Mouse (Mus musculus): Measurements from ENCODE around the gene Olfr1106. TPM values are rescaled to one million over a fixed set of nuclear protein-coding genes. Genes with fewer than 3 reads are reported as not detected.

Olfr1106 gene
- not detected in 2 replicates for polyA plus RNA-seq (2015; fragmentation: Nextera tagmentation; extraction: Ambion mirVana)

DNA sequence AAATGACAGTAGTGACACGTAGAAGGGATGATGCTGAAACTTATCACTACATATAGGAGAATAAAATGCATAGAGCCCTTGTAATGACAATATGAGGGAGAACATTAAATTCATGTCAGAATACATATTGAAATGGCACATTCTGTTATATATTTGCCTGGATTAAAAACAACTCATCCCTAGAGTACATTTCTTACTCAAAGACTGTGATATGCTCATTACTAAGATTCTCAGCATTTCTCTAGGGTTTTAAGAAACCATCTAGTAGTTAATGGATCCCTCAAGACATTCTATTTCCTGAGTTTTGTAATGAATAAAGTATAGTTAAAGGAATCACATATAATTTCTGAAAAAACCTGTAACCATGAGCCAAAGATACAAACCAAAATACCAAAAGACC is at the start of gene Olfr1106:
TSS of gene Olfr1106 (minus strand) at position 101 of the 400 bp plus-strand sequence.

DNA sequence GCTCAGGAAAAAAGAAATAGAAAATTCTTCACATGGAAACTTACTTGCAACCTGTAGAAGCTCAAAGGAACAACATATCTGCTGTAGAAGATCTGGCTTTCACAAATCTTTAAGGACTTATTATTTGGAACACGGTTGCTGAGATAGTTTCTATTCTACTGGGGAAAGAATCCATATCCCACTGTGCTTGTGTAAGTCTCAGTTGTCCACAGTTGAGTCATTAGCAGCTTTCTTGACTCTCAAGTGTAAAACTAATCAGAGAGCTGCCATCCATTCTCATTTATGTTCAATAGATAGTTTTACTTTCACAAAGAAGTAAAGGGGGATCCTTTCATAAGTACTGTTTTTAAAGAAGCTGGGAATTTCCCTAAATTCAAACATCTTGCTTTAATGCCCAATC is 43.8 kb upstream of the Olfr1106 start, which contains the start of gene Olfr1109:
TSS of gene Olfr1109 (minus strand) at position 101 of the 400 bp plus-strand sequence.

GRCm38 (mm10) chr2:87075717-87076116 is 23.6 kb upstream of the Olfr1106 start, which contains the start of gene Olfr1107:
TSS of gene Olfr1107 (minus strand) at chr2:87075817.

DNA sequence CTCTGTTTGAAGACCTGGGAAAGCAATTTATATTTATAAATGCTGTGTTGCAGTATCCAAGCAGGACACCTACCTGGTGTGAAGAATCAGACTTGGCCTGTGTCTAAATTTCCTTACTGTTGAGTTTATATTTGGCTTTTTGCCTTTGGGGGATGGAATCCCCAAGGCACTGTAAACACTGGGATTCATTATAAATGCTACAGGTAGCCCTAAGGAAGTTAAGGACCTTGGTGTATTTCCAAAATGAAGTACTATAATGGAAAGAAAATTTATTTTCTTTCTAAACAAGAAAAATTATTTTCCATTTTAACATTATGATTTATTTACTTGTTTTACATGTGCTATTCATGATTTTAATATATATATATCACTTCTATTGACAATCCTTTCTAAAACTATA is 15.6 kb downstream of the Olfr1106 start, which contains the start of gene Olfr1105:
TSS of gene Olfr1105 (minus strand) at position 101 of the 400 bp plus-strand sequence.

GRCm38 (mm10) chr2:87026980-87027379 is 25.1 kb downstream of the Olfr1106 start, which contains the start of gene Olfr1104:
TSS of gene Olfr1104 (minus strand) at chr2:87027080.

GRCm38 (mm10) chr2:86998098-86998497 is 54.0 kb downstream of the Olfr1106 start, which contains the start of gene Olfr1102:
TSS of gene Olfr1102 (plus strand) at chr2:86998398.

Other genes with a start within 250 kb of the Olfr1106 start
- gene Olfr141, start 242.3 kb downstream of the Olfr1106 start, polyA plus RNA-seq (2015; fragmentation: Nextera tagmentation; extraction: Ambion mirVana), result not detected in 2 replicates
- gene Olfr1094, start 227.6 kb downstream of the Olfr1106 start, polyA plus RNA-seq (2015; fragmentation: Nextera tagmentation; extraction: Ambion mirVana), result not detected in 2 replicates
- gene Olfr1095, start 200.6 kb downstream of the Olfr1106 start, polyA plus RNA-seq (2015; fragmentation: Nextera tagmentation; extraction: Ambion mirVana), result not detected in 2 replicates
- not detected in 2 replicates for gene Gm13723, start 177.5 kb downstream of the Olfr1106 start, polyA plus RNA-seq (2015; fragmentation: Nextera tagmentation; extraction: Ambion mirVana)
- gene Olfr1097, start 160.1 kb downstream of the Olfr1106 start, polyA plus RNA-seq (2015; fragmentation: Nextera tagmentation; extraction: Ambion mirVana), result not detected in 2 replicates
- not detected in 2 replicates for gene Olfr1098, start 127.7 kb downstream of the Olfr1106 start, polyA plus RNA-seq (2015; fragmentation: Nextera tagmentation; extraction: Ambion mirVana)
- gene Olfr1099, start 91.6 kb downstream of the Olfr1106 start, polyA plus RNA-seq (2015; fragmentation: Nextera tagmentation; extraction: Ambion mirVana), result not detected in 2 replicates
- gene Olfr1100, start 72.3 kb downstream of the Olfr1106 start, polyA plus RNA-seq (2015; fragmentation: Nextera tagmentation; extraction: Ambion mirVana), result not detected in 2 replicates
- not detected in 2 replicates for gene Olfr1101, start 61.1 kb downstream of the Olfr1106 start, polyA plus RNA-seq (2015; fragmentation: Nextera tagmentation; extraction: Ambion mirVana)
- gene Olfr1102, start 53.9 kb downstream of the Olfr1106 start, polyA plus RNA-seq (2015; fragmentation: Nextera tagmentation; extraction: Ambion mirVana), result not detected in 2 replicates
- gene Olfr1104, start 25.2 kb downstream of the Olfr1106 start, polyA plus RNA-seq (2015; fragmentation: Nextera tagmentation; extraction: Ambion mirVana), result not detected in 2 replicates
- gene Olfr1105, start 15.7 kb downstream of the Olfr1106 start, polyA plus RNA-seq (2015; fragmentation: Nextera tagmentation; extraction: Ambion mirVana), result not detected in 2 replicates
- not detected in 2 replicates for gene Olfr1107, start 23.5 kb upstream of the Olfr1106 start, polyA plus RNA-seq (2015; fragmentation: Nextera tagmentation; extraction: Ambion mirVana)
- gene Olfr1109, start 43.7 kb upstream of the Olfr1106 start, polyA plus RNA-seq (2015; fragmentation: Nextera tagmentation; extraction: Ambion mirVana), result not detected in 2 replicates
- not detected in 2 replicates for gene Olfr259, start 62.3 kb upstream of the Olfr1106 start, polyA plus RNA-seq (2015; fragmentation: Nextera tagmentation; extraction: Ambion mirVana)
- not detected in 2 replicates for gene Olfr1110, start 88.0 kb upstream of the Olfr1106 start, polyA plus RNA-seq (2015; fragmentation: Nextera tagmentation; extraction: Ambion mirVana)
- gene Olfr1111, start 100.4 kb upstream of the Olfr1106 start, polyA plus RNA-seq (2015; fragmentation: Nextera tagmentation; extraction: Ambion mirVana), result not detected in 2 replicates
- gene Olfr1112, start 135.5 kb upstream of the Olfr1106 start, polyA plus RNA-seq (2015; fragmentation: Nextera tagmentation; extraction: Ambion mirVana), result not detected in 2 replicates
- not detected in 2 replicates for gene Olfr1113, start 156.7 kb upstream of the Olfr1106 start, polyA plus RNA-seq (2015; fragmentation: Nextera tagmentation; extraction: Ambion mirVana)
- not detected in 2 replicates for gene Olfr1115, start 195.7 kb upstream of the Olfr1106 start, polyA plus RNA-seq (2015; fragmentation: Nextera tagmentation; extraction: Ambion mirVana)
- gene Olfr1116, start 215.3 kb upstream of the Olfr1106 start, polyA plus RNA-seq (2015; fragmentation: Nextera tagmentation; extraction: Ambion mirVana), result not detected in 2 replicates